Mouse (Mus musculus) embryonic fibroblast, embryonic 13.5 days (primary cell): ENCODE results near the gene Ndst2.

ENCODE experiments used
- CTCF ChIP-seq: IDR thresholded peaks from 2 replicates; pipeline ENCODE4 v1.5.1; 2011; ENCODE audit warnings: mild to moderate bottlenecking, control low read depth, low read length, moderate library complexity, borderline replicate concordance; ENCODE audit not compliant: insufficient read depth
- POLR2A ChIP-seq: IDR thresholded peaks from 2 replicates; pipeline ENCODE4 v1.6.1; 2011; ENCODE audit warnings: low read depth, mild to moderate bottlenecking, control low read depth, low read length, moderate library complexity

- TF ChIP-seq CTCF, result no peak
- no peak for TF ChIP-seq POLR2A
Measured at GRCm38 (mm10) chr14:20768581-20768980, 34.2 kb upstream of the Ndst2 start.
